Mouse (Mus musculus) forebrain, embryonic 15.5 days (tissue): ENCODE measurements around the gene Rptor. TPM values are rescaled to one million over a fixed set of nuclear protein-coding genes. Genes with fewer than 3 reads are reported as not detected.

Experiments
- ATAC-seq: fragments of 200-750 bp; cut with Nextera tagmentation; replicated peaks from 2 replicates; pipeline ENCODE4 v1.8.0; 2017; ENCODE audit warnings: mild to moderate bottlenecking, moderate TSS enrichment, moderate library complexity
- H3K27ac ChIP-seq: fragments of 300-500 bp; sonication (generic); replicated peaks from 2 replicates; pipeline ENCODE4 v1.5.1; 2015; ENCODE audit warnings: mild to moderate bottlenecking, inconsistent platforms
- H3K27me3 ChIP-seq: fragments of 300-500 bp; sonication (generic); 2 replicates; pipeline ENCODE4 v1.6.1; 2015; ENCODE audit warnings: inconsistent platforms
- H3K36me3 ChIP-seq: fragments of 300-500 bp; sonication (generic); 2 replicates; pipeline ENCODE4 v1.6.1; 2015; ENCODE audit warnings: mild to moderate bottlenecking, inconsistent platforms
- H3K4me1 ChIP-seq: fragments of 300-500 bp; sonication (generic); 2 replicates; pipeline ENCODE4 v1.6.1; 2015; ENCODE audit warnings: inconsistent platforms
- H3K4me2 ChIP-seq: fragments of 300-500 bp; sonication (generic); replicated peaks from 2 replicates; pipeline ENCODE4 v1.6.1; 2015; ENCODE audit warnings: mild to moderate bottlenecking, inconsistent platforms
- H3K4me3 ChIP-seq: fragments of 300-500 bp; sonication (generic); 2 replicates; pipeline ENCODE4 v1.5.1; 2015; ENCODE audit warnings: mild to moderate bottlenecking, inconsistent platforms
- H3K9ac ChIP-seq: fragments of 300-500 bp; sonication (generic); replicated peaks from 2 replicates; pipeline ENCODE4 v1.6.1; 2015; ENCODE audit warnings: mild to moderate bottlenecking, inconsistent platforms
- H3K9me3 ChIP-seq: fragments of 300-500 bp; sonication (generic); 2 replicates; pipeline ENCODE4 v1.6.1; 2016; ENCODE audit warnings: inconsistent platforms
- WGBS: fragments of 180-500 bp; shearing (Covaris S2); methylation state at CpG from one replicate; pipeline ENCODE4 v1.1.7; 2015; ENCODE audit warnings: mixed read lengths; 5-methylcytosine and 5-hydroxymethylcytosine counted together
- polyA plus RNA-seq: library from polyadenylated mRNA; unstranded; fragments of >200 nt; fragmentation: Nextera tagmentation; extraction: Ambion mirVana; gene quantifications from 2 replicates; pipeline ENCODE4 v1.2.1, GENCODE M21; 2015

The Rptor gene
- polyA plus RNA-seq, 1 experiment from 2014 or later = 12.0 TPM

GRCm38 (mm10) chr11:119866837-119867236 lies 264.1 kb downstream of the Rptor start:
- H3K27ac ChIP-seq = no peak overlapping the region
- 84% methylated on average over 6 of the region's 6 CpGs for WGBS
- H3K9ac ChIP-seq = no peak overlapping the region
- no peak overlapping the region for H3K4me3 ChIP-seq
- H3K27me3 ChIP-seq = no peaks in the 10 kb centered on the region
- 0 out of 2 replicates have a peak, but pooled peaks cover 1% of the 10 kb centered on the region for H3K4me1 ChIP-seq
- H3K4me2 ChIP-seq = no peak overlapping the region
- no peak for ATAC-seq
- H3K36me3 ChIP-seq = 0 out of 2 replicates have a peak, but pooled peaks cover 2% of the 10 kb centered on the region
- no peaks in the 10 kb centered on the region for H3K9me3 ChIP-seq

DNA sequence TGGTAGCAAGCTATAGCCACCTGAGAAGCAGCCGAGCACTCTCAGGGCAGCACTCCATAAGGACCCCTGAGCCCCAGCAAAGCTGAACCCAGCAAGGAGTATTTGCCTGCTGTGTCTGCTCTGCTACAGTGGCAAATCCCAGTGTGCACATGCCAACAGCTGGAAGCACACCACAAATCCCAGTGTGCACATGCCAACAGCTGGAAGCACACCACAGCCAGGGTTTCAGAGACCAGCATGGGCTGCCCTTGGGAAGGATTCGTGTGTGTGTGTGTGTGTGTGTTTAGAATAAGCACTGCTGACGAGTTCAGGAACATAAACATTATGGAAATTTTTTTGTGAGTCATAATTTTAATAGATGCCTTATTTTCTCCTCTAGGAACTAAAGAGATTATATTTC lies 265.4 kb downstream of the Rptor start:
- Histone ChIP-seq H3K4me2 (no peak overlapping the region), H3K9me3 (no peaks in the 10 kb centered on the region), H3K27ac (no peak overlapping the region), H3K36me3 (peaks cover 14% of the 10 kb centered on the region), H3K9ac (no peak overlapping the region), H3K4me3 (no peak overlapping the region), H3K4me1 (no peaks in the 10 kb centered on the region), H3K27me3 (no peaks in the 10 kb centered on the region)
- ATAC-seq = no peak
- WGBS = 80% methylated on average over 3 of the region's 3 CpGs

GRCm38 (mm10) chr11:119868556-119868955 lies 265.9 kb downstream of the Rptor start:
- no peak overlapping the region for H3K4me3 ChIP-seq
- no peak for ATAC-seq

DNA sequence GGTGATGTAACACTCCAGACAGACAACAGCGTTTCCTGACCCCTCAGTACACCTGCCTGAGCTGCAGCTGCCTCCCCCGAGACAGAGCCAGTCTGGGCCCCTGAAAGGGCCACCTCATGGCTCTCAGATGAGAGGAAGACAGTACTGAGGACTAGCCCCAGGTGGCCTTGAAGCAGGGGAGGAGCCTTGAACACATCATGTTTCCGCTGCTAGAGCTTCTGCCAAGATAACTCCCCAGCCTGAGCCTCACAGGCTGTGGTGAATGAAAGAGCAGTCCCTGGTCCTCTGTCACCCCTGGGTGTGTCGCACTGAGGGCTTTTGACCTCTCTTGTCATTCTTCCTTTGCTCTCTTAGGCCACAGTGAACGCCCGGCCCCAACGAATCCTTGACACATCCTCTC lies 268.4 kb downstream of the Rptor start:
- Histone ChIP-seq H3K4me1 (no peaks in the 10 kb centered on the region), H3K4me3 (no peak overlapping the region), H3K4me2 (no peak overlapping the region), H3K27ac (no peak overlapping the region), H3K36me3 (peaks cover 25% of the 10 kb centered on the region), H3K9me3 (no peaks in the 10 kb centered on the region), H3K27me3 (no peaks in the 10 kb centered on the region), H3K9ac (no peak overlapping the region)
- 87% methylated on average over 7 of the region's 7 CpGs for WGBS
- no peak for ATAC-seq

More at GRCm38 (mm10) chr11:119868556-119868955, 265.9 kb downstream of the Rptor start:
- H3K9me3 ChIP-seq = no peaks in the 10 kb centered on the region
- 92% methylated on average over 4 of the region's 4 CpGs for WGBS
- no peak overlapping the region for H3K9ac ChIP-seq
- no peak overlapping the region for H3K27ac ChIP-seq
- H3K27me3 ChIP-seq = no peaks in the 10 kb centered on the region
- H3K4me2 ChIP-seq = no peak overlapping the region
- no peaks in the 10 kb centered on the region for H3K4me1 ChIP-seq
- peaks cover 18% of the 10 kb centered on the region for H3K36me3 ChIP-seq

- no peak for ATAC-seq
- no peak overlapping the region for H3K9ac ChIP-seq
- H3K9me3 ChIP-seq = no peaks in the 10 kb centered on the region
- H3K4me1 ChIP-seq = no peaks in the 10 kb centered on the region
- H3K27ac ChIP-seq = no peak overlapping the region
- no peak overlapping the region for H3K4me3 ChIP-seq
- no peak overlapping the region for H3K4me2 ChIP-seq
- WGBS = 94% methylated on average over 4 of the region's 4 CpGs
- peaks cover 32% of the 10 kb centered on the region for H3K36me3 ChIP-seq
- no peaks in the 10 kb centered on the region for H3K27me3 ChIP-seq
These were observed 270.9 kb downstream of the Rptor start for GRCm38 (mm10) chr11:119873643-119874042.

DNA sequence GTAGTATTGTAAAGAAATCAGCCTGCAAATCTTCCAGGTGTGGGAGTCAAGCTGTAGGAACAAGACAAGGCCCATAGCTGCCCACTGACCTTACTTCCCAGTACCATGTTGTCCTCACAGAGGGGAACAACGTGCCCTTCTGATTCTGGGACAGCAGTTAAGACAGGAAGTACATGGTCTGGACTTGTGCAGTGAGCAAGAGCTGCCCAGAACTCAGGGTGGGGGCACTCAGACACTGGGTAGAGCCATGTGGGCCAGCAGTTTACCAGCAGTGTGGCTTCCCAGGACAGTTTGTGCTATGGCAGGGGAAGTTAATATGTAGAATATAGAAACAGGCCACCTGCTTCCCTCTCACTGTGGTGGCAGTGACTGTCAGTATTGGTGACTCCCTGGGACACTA lies 272.1 kb downstream of the Rptor start:
- 78% methylated on average over 1 of the region's 1 CpGs for WGBS
- Histone ChIP-seq H3K36me3 (peaks cover 32% of the 10 kb centered on the region), H3K27ac (no peak overlapping the region), H3K27me3 (no peaks in the 10 kb centered on the region), H3K4me3 (no peak overlapping the region), H3K9me3 (no peaks in the 10 kb centered on the region), H3K4me2 (no peak overlapping the region), H3K4me1 (no peaks in the 10 kb centered on the region), H3K9ac (no peak overlapping the region)
- no peak for ATAC-seq

GRCm38 (mm10) chr11:119875685-119876084 lies 273.0 kb downstream of the Rptor start:
- no peak overlapping the region for H3K4me2 ChIP-seq
- H3K4me1 ChIP-seq = no peaks in the 10 kb centered on the region
- H3K27ac ChIP-seq = no peak overlapping the region
- H3K27me3 ChIP-seq = no peaks in the 10 kb centered on the region
- H3K36me3 ChIP-seq = peaks cover 32% of the 10 kb centered on the region
- H3K4me3 ChIP-seq = no peak overlapping the region
- H3K9me3 ChIP-seq = no peaks in the 10 kb centered on the region
- ATAC-seq = no peak
- 89% methylated on average over 9 of the region's 9 CpGs for WGBS
- H3K9ac ChIP-seq = no peak overlapping the region

GRCm38 (mm10) chr11:119877124-119877523 lies 274.4 kb downstream of the Rptor start:
- Histone ChIP-seq H3K9me3 (no peaks in the 10 kb centered on the region), H3K4me1 (no peaks in the 10 kb centered on the region), H3K27me3 (no peaks in the 10 kb centered on the region), H3K9ac (no peak overlapping the region), H3K27ac (no peak overlapping the region), H3K4me3 (no peak overlapping the region), H3K36me3 (peaks cover 28% of the 10 kb centered on the region), H3K4me2 (no peak overlapping the region)
- WGBS = 91% methylated on average over 7 of the region's 7 CpGs
- ATAC-seq = no peak

GRCm38 (mm10) chr11:119879573-119879972 lies 276.9 kb downstream of the Rptor start:
- Histone ChIP-seq H3K27ac (no peak overlapping the region), H3K4me3 (no peak overlapping the region), H3K4me1 (no peaks in the 10 kb centered on the region), H3K4me2 (no peak overlapping the region), H3K9me3 (no peaks in the 10 kb centered on the region), H3K9ac (no peak overlapping the region), H3K36me3 (peaks cover 8% of the 10 kb centered on the region; the same call in 1 of the 2 replicates), H3K27me3 (no peaks in the 10 kb centered on the region)
- WGBS = 93% methylated on average over 5 of the region's 5 CpGs
- no peak for ATAC-seq

- Histone ChIP-seq H3K4me1 (no peaks in the 10 kb centered on the region), H3K27me3 (no peaks in the 10 kb centered on the region), H3K9me3 (no peaks in the 10 kb centered on the region), H3K27ac (no peak overlapping the region), H3K36me3 (peaks cover 15% of the 10 kb centered on the region), H3K4me2 (no peak overlapping the region), H3K4me3 (no peak overlapping the region), H3K9ac (no peak overlapping the region)
- WGBS = 76% methylated on average over 2 of the region's 2 CpGs
- no peak for ATAC-seq
These were observed 280.9 kb downstream of the Rptor start for GRCm38 (mm10) chr11:119883646-119884045.

GRCm38 (mm10) chr11:119889966-119890365 lies 287.3 kb downstream of the Rptor start:
- 96% methylated on average over 3 of the region's 3 CpGs for WGBS
- Histone ChIP-seq H3K9me3 (no peaks in the 10 kb centered on the region), H3K4me2 (no peak overlapping the region), H3K36me3 (peaks cover 36% of the 10 kb centered on the region), H3K4me1 (peaks cover 22% of the 10 kb centered on the region), H3K27me3 (no peaks in the 10 kb centered on the region), H3K4me3 (no peak overlapping the region), H3K9ac (no peak overlapping the region), H3K27ac (no peak overlapping the region)
- ATAC-seq = no peak

GRCm38 (mm10) chr11:119891601-119892215 lies 289.0 kb downstream of the Rptor start:
- no peak overlapping the region for H3K27ac ChIP-seq
- H3K9ac ChIP-seq = no peak overlapping the region
- H3K4me1 ChIP-seq = peaks cover 22% of the 10 kb centered on the region
- ATAC-seq = no peak
- H3K27me3 ChIP-seq = no peaks in the 10 kb centered on the region
- WGBS = 85% methylated on average over 7 of the region's 7 CpGs
- H3K4me3 ChIP-seq = no peak overlapping the region
- H3K4me2 ChIP-seq = no peak overlapping the region
- no peaks in the 10 kb centered on the region for H3K9me3 ChIP-seq
- H3K36me3 ChIP-seq = peaks cover 35% of the 10 kb centered on the region

- Histone ChIP-seq H3K4me1 (peaks cover 22% of the 10 kb centered on the region), H3K27me3 (no peaks in the 10 kb centered on the region), H3K4me3 (no peak overlapping the region), H3K27ac (peak overlapping the region; percentile 89), H3K36me3 (peaks cover 25% of the 10 kb centered on the region), H3K9ac (peak overlapping the region; percentile 29), H3K4me2 (no peak overlapping the region), H3K9me3 (no peaks in the 10 kb centered on the region)
- WGBS = 23% methylated on average over 10 of the region's 10 CpGs
- ATAC-seq = peak; percentile 64
These were observed 291.0 kb downstream of the Rptor start for GRCm38 (mm10) chr11:119893667-119894236.
